Mouse (Mus musculus) lung, adult 2 months (tissue): ENCODE results near the gene Gm15517.

Source experiments
- CTCF ChIP-seq: fragments of 200-500 bp; IDR thresholded peaks from 2 replicates; pipeline ENCODE4 v1.5.1; 2011; ENCODE audit warnings: mild to moderate bottlenecking, low read length, control low read depth; ENCODE audit not compliant: insufficient read depth
- POLR2A ChIP-seq: fragments of 200-500 bp; IDR thresholded peaks from 2 replicates; pipeline ENCODE4 v1.6.1; 2011; ENCODE audit warnings: low read depth, mild to moderate bottlenecking, control low read depth, low read length, borderline replicate concordance; ENCODE audit errors: extremely low read depth

DNA sequence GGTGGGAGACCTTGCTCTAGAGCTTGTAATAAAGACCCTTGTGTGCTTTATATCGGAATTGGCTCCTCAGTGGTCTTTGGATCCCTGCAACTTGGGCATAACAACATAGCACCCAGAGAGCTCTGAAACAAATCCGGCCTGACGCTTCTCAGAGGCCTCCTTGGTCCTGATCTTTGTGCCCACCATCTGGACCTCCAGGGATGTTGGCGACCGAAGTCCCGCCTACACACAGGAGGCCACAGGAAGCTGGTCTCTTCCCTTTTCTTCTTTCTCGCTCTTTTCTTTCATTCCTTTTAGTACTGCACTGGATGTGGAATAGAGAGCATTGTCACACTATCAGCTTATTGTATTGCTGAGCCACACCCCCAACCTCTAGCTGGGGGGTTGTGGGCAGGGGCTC lies 12.2 kb downstream of the Gm15517 start:
- TF ChIP-seq CTCF (no peak), POLR2A (no peak)
